Mouse (Mus musculus) hindbrain, embryonic 10.5 days (tissue): Measurements from ENCODE around the gene Tspan17. TPM values are rescaled to one million over a fixed set of nuclear protein-coding genes. Genes with fewer than 3 reads are reported as not detected.

Source experiments
- DNase-seq: peaks from one replicate; pipeline ENCODE4 v3.0.0-alpha.2; 2017; ENCODE audit warnings: low spot score
- H3K27ac ChIP-seq: fragments of 300-500 bp; sonication (generic); 2 replicates; pipeline ENCODE4 v1.5.1; 2016; ENCODE audit warnings: mild to moderate bottlenecking, moderate library complexity
- H3K27me3 ChIP-seq: fragments of 300-500 bp; sonication (generic); 2 replicates; pipeline ENCODE4 v1.6.1; 2016; ENCODE audit warnings: mild to moderate bottlenecking; ENCODE audit not compliant: poor library complexity, insufficient read depth, severe bottlenecking
- H3K36me3 ChIP-seq: fragments of 300-500 bp; sonication (generic); 2 replicates; pipeline ENCODE4 v1.6.1; 2016; ENCODE audit warnings: mild to moderate bottlenecking, moderate library complexity
- H3K4me1 ChIP-seq: fragments of 300-500 bp; sonication (generic); replicated peaks from 2 replicates; pipeline ENCODE4 v1.6.1; 2016; ENCODE audit warnings: mild to moderate bottlenecking
- H3K4me3 ChIP-seq: fragments of 300-500 bp; sonication (generic); 2 replicates; pipeline ENCODE4 v1.5.1; 2016; ENCODE audit warnings: mild to moderate bottlenecking, moderate library complexity
- H3K9me3 ChIP-seq: fragments of 300-500 bp; sonication (generic); 2 replicates; pipeline ENCODE4 v1.6.1; 2016; ENCODE audit warnings: mild to moderate bottlenecking, moderate library complexity
- WGBS: fragments of 180-500 bp; shearing (Covaris S2); methylation state at CpG from one replicate; pipeline ENCODE4 v1.1.7; 2016; 5-methylcytosine and 5-hydroxymethylcytosine counted together
- polyA plus RNA-seq: library from polyadenylated mRNA; unstranded; fragments of >200 nt; fragmentation: Nextera tagmentation; extraction: Ambion mirVana; gene quantifications from 2 replicates; pipeline ENCODE4 v1.2.1, GENCODE M21; 2016

The Tspan17 gene
- polyA plus RNA-seq = 12.3 and 26.5 TPM in 2 replicates

DNA sequence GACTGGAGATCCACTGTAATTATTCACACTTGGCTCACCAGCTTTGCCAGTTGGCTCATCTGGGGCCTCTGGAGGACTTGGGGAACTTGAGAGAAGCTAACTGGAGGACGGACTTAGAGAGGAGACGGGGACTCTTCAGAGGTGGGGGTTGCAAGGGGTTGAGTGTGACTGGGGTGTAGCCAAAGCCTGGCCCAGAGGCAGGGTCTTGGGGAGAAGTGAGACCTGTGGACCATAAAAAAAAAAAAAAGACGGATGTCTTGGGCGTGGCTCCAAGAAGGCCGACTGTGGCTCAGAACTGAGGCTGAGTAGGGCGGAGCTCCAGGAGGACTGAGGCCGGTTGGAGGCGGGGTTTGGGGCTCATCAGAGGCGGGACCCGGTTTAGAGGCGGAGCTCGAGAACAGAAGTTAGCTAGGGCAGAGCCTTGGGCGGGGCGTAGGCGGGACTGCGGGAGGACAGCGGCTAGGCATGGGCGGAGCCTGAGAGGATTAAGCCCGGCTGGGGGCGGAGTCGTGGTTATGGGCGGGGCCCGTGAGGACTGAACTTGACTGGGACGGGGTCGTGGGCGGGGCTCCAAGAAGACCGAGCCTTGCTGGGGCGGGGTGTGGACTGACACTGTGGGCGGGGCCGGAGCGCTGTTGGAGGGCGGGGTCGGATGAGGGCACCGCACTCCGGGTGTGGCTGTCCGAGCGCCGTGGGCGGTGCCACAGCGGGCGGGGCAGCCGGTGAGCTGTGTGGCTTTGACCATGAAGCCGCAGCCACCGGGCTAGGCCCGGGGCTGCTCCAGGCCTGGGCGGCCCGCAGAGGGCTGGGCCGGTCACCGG, at the start of gene Tspan17:
Gene Tspan17 (plus strand): TSS at position 638 of the 821 bp plus-strand sequence.
- WGBS = 3% methylated on average over 49 of the region's 49 CpGs
- Histone ChIP-seq H3K27me3 (peaks cover 55% of the 10 kb centered on the region), H3K27ac (peak within 1 kb of the TSS; percentile 79)

DNA sequence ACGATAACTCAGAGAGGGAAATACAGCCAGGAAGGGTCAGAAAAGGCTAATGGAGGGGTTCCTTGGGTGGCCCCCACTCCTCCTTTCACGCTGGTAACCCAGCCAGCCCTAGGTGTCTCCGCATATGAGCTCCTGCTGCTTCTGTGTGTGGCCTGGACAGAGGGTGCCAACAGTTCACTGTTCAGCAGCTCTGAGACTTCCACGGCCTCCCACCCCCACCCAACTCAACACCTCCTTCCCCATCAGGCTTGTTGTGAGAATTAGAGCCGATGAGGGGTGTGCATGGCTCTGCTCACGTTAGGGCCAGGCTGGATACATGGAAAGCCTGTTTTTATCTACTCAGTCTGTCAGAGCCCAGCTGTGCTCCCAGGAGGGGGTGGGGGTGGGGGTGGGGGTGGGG, 43.1 kb upstream of the Tspan17 start:
- Histone ChIP-seq H3K9me3 (no peaks in the 10 kb centered on the region), H3K36me3 (peaks cover 17% of the 10 kb centered on the region), H3K27me3 (peaks cover 53% of the 10 kb centered on the region), H3K4me1 (peaks cover 53% of the 10 kb centered on the region), H3K27ac (no peak overlapping the region), H3K4me3 (no peak overlapping the region)
- WGBS = 46% methylated on average over 6 of the region's 6 CpGs
- no peak for DNase-seq

More for the DNA sequence above, at the start of gene Tspan17:
- Histone ChIP-seq H3K36me3 (no peaks in the 10 kb centered on the region), H3K4me1 (peaks cover 22% of the 10 kb centered on the region), H3K9me3 (no peaks in the 10 kb centered on the region), H3K4me3 (peak within 1 kb of the TSS; percentile 64)
- DNase-seq = peak; percentile 99

DNA sequence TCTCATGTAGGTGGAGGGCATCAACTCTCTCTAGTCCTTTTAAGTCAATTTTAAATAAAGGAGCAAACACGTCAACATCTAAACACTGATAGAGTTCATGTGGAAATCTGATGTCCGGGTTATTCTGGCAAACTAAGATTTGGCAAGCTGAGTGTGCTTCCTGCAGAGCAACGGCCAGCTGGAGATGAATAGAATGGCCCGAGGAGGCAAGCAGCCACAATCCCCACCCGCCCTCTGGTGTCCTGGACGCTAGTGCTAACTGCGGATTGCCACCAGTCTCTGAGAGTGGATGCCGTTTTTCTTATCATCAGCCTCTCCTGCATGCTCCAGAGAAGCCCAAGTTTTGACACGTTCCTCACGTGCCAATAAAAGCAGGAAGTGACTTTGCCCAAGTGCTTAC, 42.3 kb upstream of the Tspan17 start:
- Histone ChIP-seq H3K9me3 (no peaks in the 10 kb centered on the region), H3K4me1 (peaks cover 47% of the 10 kb centered on the region), H3K27me3 (peaks cover 60% of the 10 kb centered on the region), H3K36me3 (peaks cover 9% of the 10 kb centered on the region), H3K4me3 (no peak overlapping the region), H3K27ac (no peak overlapping the region)
- DNase-seq = no peak
- 40% methylated on average over 10 of the region's 10 CpGs for WGBS

DNA sequence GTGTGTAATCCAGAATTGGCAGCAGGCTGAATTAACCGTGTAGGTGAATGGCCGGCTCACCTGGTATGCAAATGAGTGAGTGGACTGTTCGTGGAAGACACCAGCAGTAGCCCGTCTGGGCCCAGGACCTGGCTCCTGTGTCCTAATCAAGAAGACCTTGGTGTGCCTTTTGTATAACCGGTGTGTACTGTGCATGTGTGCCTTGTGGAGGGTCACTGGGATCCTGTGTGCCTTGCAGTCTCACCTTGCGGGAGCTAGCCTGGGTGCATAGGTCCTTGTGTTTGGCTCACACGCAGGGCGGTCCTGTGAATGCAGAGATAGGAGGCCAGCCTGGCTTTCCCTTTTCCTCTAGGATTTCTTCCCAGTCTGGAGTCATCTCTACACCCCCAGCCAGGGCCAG, 41.0 kb upstream of the Tspan17 start:
- WGBS = 85% methylated on average over 8 of the region's 8 CpGs
- peaks cover 9% of the 10 kb centered on the region; the same call in 1 of the 2 replicates for H3K36me3 ChIP-seq
- H3K27ac ChIP-seq = peak overlapping the region; percentile 88; the same call in 1 of the 2 replicates
- no peak for DNase-seq
- peaks cover 47% of the 10 kb centered on the region for H3K4me1 ChIP-seq
- H3K4me3 ChIP-seq = peak overlapping the region; percentile 66
- H3K9me3 ChIP-seq = no peaks in the 10 kb centered on the region
- peaks cover 73% of the 10 kb centered on the region for H3K27me3 ChIP-seq

DNA sequence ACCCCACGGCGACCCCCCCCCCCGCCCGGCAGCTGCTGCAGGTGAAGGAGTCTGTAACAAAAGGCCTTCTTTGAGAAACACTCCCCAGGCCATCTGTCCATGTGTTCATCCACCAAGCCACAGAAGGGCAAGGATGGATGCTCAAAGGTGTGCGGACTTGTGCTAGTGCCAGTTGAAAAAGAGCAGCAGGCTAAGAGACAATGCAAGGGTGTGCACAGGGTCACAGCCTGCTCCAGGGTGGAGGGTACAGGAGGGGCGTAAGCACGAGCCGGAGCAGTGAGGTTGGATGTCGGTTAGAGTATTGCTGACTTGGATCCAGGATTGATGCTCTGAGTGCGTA, 40.5 kb upstream of the Tspan17 start:
- Histone ChIP-seq H3K27ac (peak overlapping the region; percentile 88), H3K4me1 (peaks cover 47% of the 10 kb centered on the region), H3K27me3 (peaks cover 78% of the 10 kb centered on the region), H3K4me3 (peak overlapping the region; percentile 66), H3K36me3 (peaks cover 9% of the 10 kb centered on the region; the same call in 1 of the 2 replicates), H3K9me3 (no peaks in the 10 kb centered on the region)
- DNase-seq = no peak
- 48% methylated on average over 10 of the region's 10 CpGs for WGBS

DNA sequence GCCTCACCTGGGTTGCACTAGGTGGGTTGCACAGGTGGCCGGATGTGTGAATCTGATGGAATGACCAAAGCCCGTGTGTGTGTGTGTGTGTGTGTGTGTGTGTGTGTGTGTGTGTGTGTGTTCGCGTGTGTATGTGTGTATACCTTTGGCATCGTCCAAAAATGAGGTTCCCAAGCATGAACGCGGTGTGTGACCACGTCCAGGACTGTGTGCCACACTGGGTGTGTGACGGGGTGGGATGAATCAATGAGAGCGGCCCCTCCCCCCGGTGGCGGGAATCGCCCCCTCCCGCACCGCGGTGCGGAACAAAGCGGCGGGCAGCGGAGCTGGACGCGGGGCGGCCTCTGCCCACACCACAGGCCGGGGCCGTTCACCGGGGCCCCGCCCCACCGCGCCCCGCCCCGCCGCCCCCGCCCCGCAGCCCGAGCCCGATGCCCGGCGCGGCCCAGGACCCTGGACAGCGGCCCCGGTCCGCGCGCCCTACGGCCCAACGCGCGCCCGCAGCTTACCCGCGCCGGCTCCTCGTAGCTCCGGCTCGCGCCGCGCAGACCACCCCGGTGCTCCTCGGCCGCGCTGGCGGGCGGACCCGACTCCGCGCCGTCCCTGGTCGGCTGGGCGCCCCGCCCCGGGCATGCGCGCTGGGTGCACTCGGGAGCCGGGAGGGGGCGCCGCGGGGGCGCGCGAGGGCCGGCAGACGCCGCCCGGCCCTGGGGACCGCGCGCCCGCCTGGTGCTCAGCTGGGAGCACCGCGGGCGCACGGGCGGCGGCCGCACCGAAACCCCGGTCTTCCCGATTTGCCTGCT, 39.9 kb upstream of the Tspan17 start:
- H3K36me3 ChIP-seq = peaks cover 9% of the 10 kb centered on the region; the same call in 1 of the 2 replicates
- H3K9me3 ChIP-seq = no peaks in the 10 kb centered on the region
- peak; percentile 71 for DNase-seq
- peaks cover 84% of the 10 kb centered on the region for H3K27me3 ChIP-seq
- peaks cover 47% of the 10 kb centered on the region for H3K4me1 ChIP-seq
- 2% methylated on average over 86 of the region's 100 CpGs for WGBS
- peak overlapping the region; percentile 66 for H3K4me3 ChIP-seq
- peak overlapping the region; percentile 88 for H3K27ac ChIP-seq

DNA sequence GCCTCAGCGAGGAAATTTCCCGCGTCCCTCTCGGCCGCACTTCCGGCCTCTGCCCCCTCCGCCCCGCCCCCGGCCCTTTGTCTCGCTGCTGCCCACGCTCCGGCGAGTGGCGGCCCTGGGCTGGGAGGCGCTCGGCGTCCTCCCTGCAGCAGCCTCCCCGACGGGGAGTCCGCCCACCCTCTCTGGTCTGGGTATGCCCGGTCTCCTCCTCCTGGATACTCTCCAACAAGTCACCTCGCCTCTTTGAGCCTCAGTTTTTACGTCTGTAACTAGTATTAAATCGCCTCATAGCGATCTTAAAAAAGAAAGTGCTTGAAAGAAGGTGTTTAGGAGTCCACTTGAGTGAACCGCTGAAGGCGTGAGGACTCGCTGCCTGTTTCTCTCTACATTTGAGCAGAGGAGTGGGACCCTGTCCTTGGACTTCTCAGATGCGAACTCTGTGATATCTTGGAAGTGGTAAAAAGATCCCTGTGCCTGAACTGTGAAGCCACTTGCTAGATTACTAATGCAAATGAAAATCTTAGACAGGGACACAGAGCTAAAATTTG, 39.2 kb upstream of the Tspan17 start, which contains the start of gene Gprin1:
Gene Gprin1 (minus strand): TSS at position 11 of the 548 bp plus-strand sequence.
- Histone ChIP-seq H3K27ac (peak within 1 kb of the TSS; percentile 88), H3K36me3 (peaks cover 6% of the 10 kb centered on the region; the same call in 1 of the 2 replicates), H3K27me3 (peaks cover 88% of the 10 kb centered on the region), H3K4me3 (peak within 1 kb of the TSS; percentile 66), H3K4me1 (peaks cover 47% of the 10 kb centered on the region), H3K9me3 (no peaks in the 10 kb centered on the region)
- 2% methylated on average over 29 of the region's 29 CpGs for WGBS
- no peak for DNase-seq

DNA sequence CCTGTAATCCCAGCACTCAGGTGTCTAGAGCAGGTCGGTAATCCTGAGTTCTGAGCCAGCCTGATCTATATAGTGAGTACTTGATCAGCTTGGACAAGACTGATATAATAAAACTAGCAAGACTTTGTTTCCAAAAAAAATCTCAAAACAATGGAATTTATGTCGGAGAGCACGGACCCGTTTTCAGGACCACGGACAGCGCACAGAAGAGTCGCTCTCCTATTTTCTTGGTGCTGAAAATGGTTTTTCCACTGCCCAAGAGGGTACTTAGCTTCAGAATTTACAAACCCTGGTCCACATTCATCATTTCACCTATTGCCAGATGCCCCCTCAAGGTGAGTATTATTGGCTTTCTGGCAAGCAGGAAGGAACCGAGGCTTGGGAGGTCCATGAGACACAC, 38.5 kb upstream of the Tspan17 start:
- peaks cover 51% of the 10 kb centered on the region for H3K4me1 ChIP-seq
- H3K4me3 ChIP-seq = no peak overlapping the region
- peak; percentile 43 for DNase-seq
- H3K9me3 ChIP-seq = no peaks in the 10 kb centered on the region
- no peaks in the 10 kb centered on the region for H3K36me3 ChIP-seq
- peaks cover 88% of the 10 kb centered on the region for H3K27me3 ChIP-seq
- 2% methylated on average over 8 of the region's 8 CpGs for WGBS
- H3K27ac ChIP-seq = no peak overlapping the region

DNA sequence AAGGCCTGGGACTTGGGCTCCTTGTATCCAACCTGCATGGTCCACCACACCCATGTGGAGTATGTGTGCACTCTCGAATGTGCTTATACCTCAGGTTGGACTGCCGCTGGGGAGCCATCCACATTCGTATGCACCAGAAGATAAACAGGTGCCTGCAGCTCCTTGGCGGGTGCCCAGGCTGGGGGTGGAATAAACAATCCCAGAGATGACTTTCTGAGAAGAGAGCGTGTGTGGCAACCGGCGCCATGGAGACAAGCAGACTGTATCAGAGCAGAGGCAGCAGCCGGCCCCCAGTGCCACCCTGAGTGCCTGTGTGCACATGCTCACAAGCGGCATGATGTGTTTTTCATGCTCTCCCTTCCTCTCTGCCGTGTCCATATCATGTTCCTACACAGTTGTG, 36.5 kb upstream of the Tspan17 start:
- no peaks in the 10 kb centered on the region for H3K9me3 ChIP-seq
- H3K4me3 ChIP-seq = no peak overlapping the region
- WGBS = 79% methylated on average over 10 of the region's 10 CpGs
- no peak overlapping the region for H3K27ac ChIP-seq
- DNase-seq = no peak
- H3K4me1 ChIP-seq = peaks cover 40% of the 10 kb centered on the region
- H3K36me3 ChIP-seq = no peaks in the 10 kb centered on the region
- peaks cover 95% of the 10 kb centered on the region for H3K27me3 ChIP-seq

DNA sequence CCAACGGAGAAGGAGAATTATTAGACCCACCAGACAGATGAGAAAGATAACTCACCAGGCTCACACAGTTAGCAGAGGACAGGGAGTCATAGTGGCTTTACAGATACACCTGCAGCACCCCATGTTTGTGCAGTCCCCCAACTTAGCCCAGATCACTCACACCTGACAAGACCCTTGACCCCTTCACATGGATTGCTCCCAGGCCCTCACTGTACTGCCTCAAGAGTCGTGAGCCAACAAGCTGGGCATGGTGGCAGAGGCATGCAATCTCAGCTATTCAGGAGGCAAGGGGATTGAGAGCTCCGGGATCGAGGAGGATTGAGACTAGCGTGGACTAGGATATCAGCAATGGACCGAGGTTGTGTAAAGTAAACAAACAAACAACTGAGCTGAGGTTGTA, 35.4 kb upstream of the Tspan17 start:
- no peak for DNase-seq
- Histone ChIP-seq H3K4me3 (no peak overlapping the region), H3K27ac (no peak overlapping the region), H3K9me3 (no peaks in the 10 kb centered on the region), H3K27me3 (peaks cover 86% of the 10 kb centered on the region), H3K4me1 (peaks cover 41% of the 10 kb centered on the region), H3K36me3 (no peaks in the 10 kb centered on the region)
- 73% methylated on average over 6 of the region's 6 CpGs for WGBS

DNA sequence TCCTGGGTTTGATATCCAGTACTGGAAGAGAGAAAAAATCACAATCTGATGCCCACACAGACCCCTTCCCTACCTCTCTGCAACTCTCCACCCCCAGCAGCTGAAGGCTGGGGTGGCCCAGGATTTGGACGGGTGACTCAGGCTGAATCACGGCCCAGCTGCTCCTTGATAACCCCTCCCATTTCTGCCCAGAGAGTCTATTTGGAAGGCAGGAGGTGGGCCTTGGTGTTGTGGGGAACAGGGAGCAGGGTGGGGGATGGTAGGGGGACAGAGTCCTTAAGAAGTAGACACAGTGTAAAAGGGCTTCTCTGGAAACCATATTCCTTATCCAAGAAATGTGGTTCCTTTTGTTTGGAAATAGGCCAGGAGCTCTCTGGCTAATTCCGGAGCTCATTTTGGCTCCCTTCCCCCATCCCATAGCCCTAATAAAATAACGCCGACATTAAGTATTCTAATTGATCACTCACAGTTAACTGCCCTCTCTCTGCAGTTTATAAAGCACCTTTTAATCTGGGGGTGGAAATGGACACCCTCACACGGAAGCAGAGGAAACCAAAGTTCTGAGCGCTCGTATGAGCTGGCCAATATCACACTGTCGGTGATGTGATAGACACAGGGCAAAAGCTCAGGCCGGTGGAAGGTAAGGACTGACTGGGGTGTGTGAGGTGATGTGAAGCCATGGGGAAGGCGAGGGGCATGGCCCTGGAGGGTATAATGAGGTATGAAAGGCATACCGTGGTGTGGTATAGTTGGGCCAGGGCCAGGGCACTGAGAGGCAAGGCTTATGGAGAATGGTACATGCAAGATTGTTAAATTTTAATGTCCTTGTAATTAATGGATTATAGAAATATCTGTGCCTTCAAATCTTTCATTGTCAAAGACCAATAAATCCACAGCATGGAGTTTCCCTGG, 34.8 kb upstream of the Tspan17 start:
- H3K36me3 ChIP-seq = no peaks in the 10 kb centered on the region
- DNase-seq = no peak
- H3K9me3 ChIP-seq = no peaks in the 10 kb centered on the region
- WGBS = 49% methylated on average over 12 of the region's 12 CpGs
- no peak overlapping the region for H3K27ac ChIP-seq
- peaks cover 85% of the 10 kb centered on the region for H3K27me3 ChIP-seq
- H3K4me1 ChIP-seq = peaks cover 41% of the 10 kb centered on the region
- no peak overlapping the region for H3K4me3 ChIP-seq
